Mouse (Mus musculus) embryonic fibroblast, embryonic 13.5 days (primary cell): ENCODE data around the gene Eif2ak2.

Experiments
- CTCF ChIP-seq: IDR thresholded peaks from 2 replicates; pipeline ENCODE4 v1.5.1; 2011; ENCODE audit warnings: mild to moderate bottlenecking, control low read depth, low read length, moderate library complexity, borderline replicate concordance; ENCODE audit not compliant: insufficient read depth
- POLR2A ChIP-seq: IDR thresholded peaks from 2 replicates; pipeline ENCODE4 v1.6.1; 2011; ENCODE audit warnings: low read depth, mild to moderate bottlenecking, control low read depth, low read length, moderate library complexity

GRCm38 (mm10) chr17:78916899-78917298, 34.5 kb upstream of the Eif2ak2 start:
- TF ChIP-seq CTCF (no peak), POLR2A (no peak)
